Mouse (Mus musculus) liver, adult 2 months (tissue): ENCODE results near the gene Hras. TPM values are rescaled to one million over a fixed set of nuclear protein-coding genes. Genes with fewer than 3 reads are reported as not detected.

Experiments
- DNase-seq: peaks from one replicate; pipeline ENCODE4 v3.0.0-alpha.2; 2011; ENCODE audit warnings: low read depth, low spot score; ENCODE audit errors: extremely low read depth
- H3K27ac ChIP-seq: fragments of 200-500 bp; replicated peaks from 2 replicates; pipeline ENCODE4 v1.5.1; 2012; ENCODE audit warnings: low read depth, mild to moderate bottlenecking, control low read depth, inconsistent platforms, low read length; ENCODE audit not compliant: insufficient read depth
- H3K27me3 ChIP-seq: fragments of 200-500 bp; 2 replicates; pipeline ENCODE4 v1.6.1; 2012; ENCODE audit warnings: mild to moderate bottlenecking, moderate library complexity, low read length, inconsistent platforms; ENCODE audit not compliant: control insufficient read depth, insufficient read depth
- H3K36me3 ChIP-seq: fragments of 200-500 bp; 2 replicates; pipeline ENCODE4 v1.6.1; 2012; ENCODE audit warnings: low read length, inconsistent platforms; ENCODE audit not compliant: control insufficient read depth, insufficient read depth
- H3K4me1 ChIP-seq: fragments of 200-500 bp; 2 replicates; pipeline ENCODE4 v1.6.1; 2011; ENCODE audit warnings: low read length; ENCODE audit not compliant: control insufficient read depth, insufficient read depth
- H3K4me3 ChIP-seq: fragments of 200-500 bp; 2 replicates; pipeline ENCODE4 v1.5.1; 2011; ENCODE audit warnings: low read depth, mild to moderate bottlenecking, control low read depth, low read length, moderate library complexity; ENCODE audit not compliant: insufficient read depth
- H3K79me2 ChIP-seq: fragments of 200-500 bp; 2 replicates; pipeline ENCODE4 v1.6.1; 2012; ENCODE audit warnings: inconsistent platforms, mild to moderate bottlenecking, low read length, moderate library complexity; ENCODE audit not compliant: control insufficient read depth, insufficient read depth
- H3K9ac ChIP-seq: fragments of 200-500 bp; 2 replicates; pipeline ENCODE4 v1.6.1; 2012; ENCODE audit warnings: low read depth, mild to moderate bottlenecking, control low read depth, inconsistent platforms, low read length
- CTCF ChIP-seq: fragments of 200-500 bp; IDR thresholded peaks from 2 replicates; pipeline ENCODE4 v1.5.1; 2011; ENCODE audit warnings: low read depth, low read length, control low read depth
- POLR2A ChIP-seq: fragments of 200-500 bp; IDR thresholded peaks from 2 replicates; pipeline ENCODE4 v1.6.1; 2011; ENCODE audit warnings: low read length, control low read depth; ENCODE audit not compliant: insufficient read depth; ENCODE audit errors: extremely low read depth
- WGBS: fragments of 180-500 bp; shearing (Covaris S2); methylation state at CpG from one replicate; pipeline ENCODE4 v1.1.7; 2018; 5-methylcytosine and 5-hydroxymethylcytosine counted together
- polyA plus RNA-seq: library from polyadenylated mRNA; depleted of rRNA; stranded (reverse); fragments of >200 nt; gene quantifications from 2 replicates; pipeline ENCODE4 v1.2.3, GENCODE M21; 2012
- total RNA-seq: library from RNA; depleted of rRNA; stranded (reverse); fragments of >200 nt; gene quantifications from 2 replicates; pipeline ENCODE4 v1.2.3, GENCODE M21; 2014

Hras gene
- total and polyA plus RNA-seq, 2 experiments = 37.6 to 50.4 TPM

GRCm38 (mm10) chr7:141188194-141188593 is 5.6 kb downstream of the Hras start:
- 73% methylated on average over 3 of the region's 3 CpGs for WGBS
- peaks cover 5% of the 10 kb centered on the region; the same call in 1 of the 2 replicates for H3K4me1 ChIP-seq

GRCm38 (mm10) chr7:141176173-141176572 is 17.6 kb downstream of the Hras start:
- H3K27ac ChIP-seq = no peak overlapping the region

More at GRCm38 (mm10) chr7:141188194-141188593, 5.6 kb downstream of the Hras start:
- H3K27ac ChIP-seq = no peak overlapping the region
- H3K9ac ChIP-seq = no peak overlapping the region
- no peak overlapping the region for H3K4me3 ChIP-seq
- no peaks in the 10 kb centered on the region for H3K79me2 ChIP-seq
- peaks cover 10% of the 10 kb centered on the region for H3K36me3 ChIP-seq
- TF ChIP-seq CTCF (no peak), POLR2A (no peak)
- no peaks in the 10 kb centered on the region for H3K27me3 ChIP-seq
- DNase-seq = no peak

GRCm38 (mm10) chr7:141175068-141175467 is 18.7 kb downstream of the Hras start:
- Histone ChIP-seq H3K9ac (no peak overlapping the region), H3K27ac (no peak overlapping the region), H3K79me2 (no peaks in the 10 kb centered on the region; the same call in 1 of the 2 replicates), H3K27me3 (no peaks in the 10 kb centered on the region), H3K4me3 (no peak overlapping the region), H3K4me1 (peaks cover 9% of the 10 kb centered on the region; the same call in 1 of the 2 replicates), H3K36me3 (no peaks in the 10 kb centered on the region)
- 89% methylated on average over 4 of the region's 4 CpGs for WGBS
- DNase-seq = no peak
- TF ChIP-seq CTCF (no peak), POLR2A (no peak)

More at GRCm38 (mm10) chr7:141176173-141176572, 17.6 kb downstream of the Hras start:
- WGBS = 3% methylated on average over 8 of the region's 8 CpGs
- peaks cover 7% of the 10 kb centered on the region; the same call in 1 of the 2 replicates for H3K4me1 ChIP-seq
- no peaks in the 10 kb centered on the region for H3K36me3 ChIP-seq
- H3K9ac ChIP-seq = no peak overlapping the region
- no peaks in the 10 kb centered on the region; the same call in 1 of the 2 replicates for H3K79me2 ChIP-seq
- TF ChIP-seq POLR2A (no peak), CTCF (peak; percentile 97)
- no peaks in the 10 kb centered on the region for H3K27me3 ChIP-seq
- peak; percentile 73 for DNase-seq
- no peak overlapping the region for H3K4me3 ChIP-seq

GRCm38 (mm10) chr7:141173323-141173850 is 20.4 kb downstream of the Hras start:
- no peaks in the 10 kb centered on the region for H3K27me3 ChIP-seq
- DNase-seq = no peak
- peak overlapping the region; percentile 90 for H3K27ac ChIP-seq
- peaks cover 17% of the 10 kb centered on the region; the same call in 1 of the 2 replicates for H3K4me1 ChIP-seq
- H3K4me3 ChIP-seq = no peak overlapping the region
- TF ChIP-seq CTCF (no peak), POLR2A (no peak)
- no peaks in the 10 kb centered on the region for H3K36me3 ChIP-seq
- no peak overlapping the region; the same call in 1 of the 2 replicates for H3K9ac ChIP-seq
- H3K79me2 ChIP-seq = no peaks in the 10 kb centered on the region; the same call in 1 of the 2 replicates
- WGBS = 69% methylated on average over 5 of the region's 5 CpGs

- H3K4me1 ChIP-seq = peaks cover 22% of the 10 kb centered on the region; the same call in 1 of the 2 replicates
- peak within 1 kb of the TSS; percentile 83 for H3K9ac ChIP-seq
- H3K79me2 ChIP-seq = no peaks in the 10 kb centered on the region; the same call in 1 of the 2 replicates
- WGBS = under 1% methylated on average over 55 of the region's 55 CpGs
- H3K27ac ChIP-seq = peak within 1 kb of the TSS; percentile 90
- H3K27me3 ChIP-seq = no peaks in the 10 kb centered on the region
- TF ChIP-seq CTCF (no peak), POLR2A (peak; percentile 57)
- no peaks in the 10 kb centered on the region for H3K36me3 ChIP-seq
- DNase-seq = peak; percentile 90
- peak within 1 kb of the TSS; percentile 78 for H3K4me3 ChIP-seq
These were observed 21.4 kb downstream of the Hras start, which contains the start of gene Rnh1 for GRCm38 (mm10) chr7:141172116-141173006. Gene Rnh1 (minus strand): TSS chr7:141172857.
